Mouse (Mus musculus): ENCODE results near the gene Tmem102. TPM values are rescaled to one million over a fixed set of nuclear protein-coding genes. Genes with fewer than 3 reads are reported as not detected.

The Tmem102 gene
- polyA plus RNA-seq (2014; fragmentation: Illumina TruSeq; extraction: RNeasy Lipid Tissue Mini Kit (QIAGEN cat#74804); ENCODE audit: low read depth, low replicate concordance), result 3.6 TPM

GRCm38 (mm10) chr11:69804972-69805909 is at the start of gene Tmem102:
TSS of gene Tmem102 (minus strand) at chr11:69805624.

GRCm38 (mm10) chr11:69846198-69846680 is 40.8 kb upstream of the Tmem102 start, which contains the start of gene Plscr3:
TSS of gene Plscr3 (plus strand) at chr11:69846376.

GRCm38 (mm10) chr11:69837952-69838713 is 32.7 kb upstream of the Tmem102 start, which contains the start of gene Tmem256:
TSS of gene Tmem256 (plus strand) at chr11:69838514.

GRCm38 (mm10) chr11:69837604-69837951 is 32.2 kb upstream of the Tmem102 start, which contains the start of gene Nlgn2:
TSS of gene Nlgn2 (minus strand) at chr11:69837784.

GRCm38 (mm10) chr11:69822080-69822479 is 16.7 kb upstream of the Tmem102 start, which contains the start of gene Spem1:
TSS of gene Spem1 (minus strand) at chr11:69822180.

DNA sequence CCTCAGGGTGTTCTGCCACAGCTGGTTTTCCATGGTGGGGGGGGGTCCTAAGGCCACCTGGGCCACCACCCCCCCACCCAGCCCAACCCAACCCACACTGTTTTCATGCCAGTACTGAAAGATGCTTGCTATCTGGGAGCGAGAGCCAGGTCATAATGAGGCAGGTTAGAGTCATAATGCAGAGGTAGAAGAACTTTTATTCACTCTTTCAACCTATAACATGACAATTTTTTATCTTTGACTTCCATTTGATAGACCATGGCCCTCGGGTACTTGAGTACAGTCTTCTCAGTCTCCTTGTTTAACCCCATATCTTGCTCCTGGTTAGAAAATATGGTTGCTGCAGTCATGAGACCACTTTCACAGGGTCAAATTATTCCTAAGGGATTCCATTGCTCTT is 12.9 kb upstream of the Tmem102 start, which contains the start of gene Spem2:
Gene Spem2, minus strand, starts transcription at position 101 of the 400 bp plus-strand sequence.

GRCm38 (mm10) chr11:69815155-69815554 is 9.7 kb upstream of the Tmem102 start, which contains the start of gene Gm39566:
TSS of gene Gm39566 (minus strand) at chr11:69815298.

GRCm38 (mm10) chr11:69801379-69801977 is 3.9 kb downstream of the Tmem102 start, which contains the start of gene Fgf11:
TSS of gene Fgf11 (minus strand) at chr11:69801857.

GRCm38 (mm10) chr11:69795168-69795982 is 10.0 kb downstream of the Tmem102 start, which contains the start of gene Chrnb1:
TSS of gene Chrnb1 (minus strand) at chr11:69795943.

GRCm38 (mm10) chr11:69765221-69766125 is 40.0 kb downstream of the Tmem102 start, which contains the start of gene Zbtb4:
TSS of gene Zbtb4 (plus strand) at chr11:69765912.

GRCm38 (mm10) chr11:69761868-69762267 is 43.6 kb downstream of the Tmem102 start, which contains the start of gene Slc35g3:
TSS of gene Slc35g3 (minus strand) at chr11:69761968.

DNA sequence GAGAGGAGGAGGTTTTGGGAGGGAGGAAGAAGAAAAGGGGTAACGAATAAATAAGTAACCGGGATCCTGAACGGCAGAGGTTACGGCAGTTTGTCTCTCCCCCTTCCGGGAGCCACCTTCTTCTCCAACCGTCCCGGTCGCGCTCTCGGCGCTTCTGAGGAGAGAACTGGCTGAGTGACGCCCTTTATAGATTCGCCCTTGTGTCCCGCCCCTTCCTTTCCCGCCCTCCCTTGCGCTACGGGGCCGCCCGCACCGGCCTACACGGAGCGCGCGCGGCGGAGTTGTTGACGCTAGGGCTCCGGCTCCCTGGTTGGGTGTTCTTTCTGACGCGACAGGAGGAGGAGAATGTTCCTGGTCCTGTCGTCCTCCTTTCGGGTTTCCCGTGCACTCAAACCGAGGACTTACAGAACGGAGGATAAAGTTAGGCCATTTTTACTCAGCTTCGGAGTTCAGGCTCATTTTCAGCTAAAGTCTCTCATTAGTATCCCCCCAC is 46.9 kb downstream of the Tmem102 start, which contains the start of gene Polr2a:
Gene Polr2a, minus strand, starts transcription at position 160 of the 493 bp plus-strand sequence.

Other genes with a start within 250 kb of the Tmem102 start
- gene Efnb3, start 245.4 kb downstream of the Tmem102 start, polyA plus RNA-seq (2014; fragmentation: Illumina TruSeq; extraction: RNeasy Lipid Tissue Mini Kit (QIAGEN cat#74804); ENCODE audit: low read depth, low replicate concordance), result not detected
- 1.1 TPM for gene Wrap53, start 225.4 kb downstream of the Tmem102 start, polyA plus RNA-seq (2014; fragmentation: Illumina TruSeq; extraction: RNeasy Lipid Tissue Mini Kit (QIAGEN cat#74804); ENCODE audit: low read depth, low replicate concordance)
- 3.8 TPM for gene Trp53, start 225.3 kb downstream of the Tmem102 start, polyA plus RNA-seq (2014; fragmentation: Illumina TruSeq; extraction: RNeasy Lipid Tissue Mini Kit (QIAGEN cat#74804); ENCODE audit: low read depth, low replicate concordance)
- gene Atp1b2, start 199.7 kb downstream of the Tmem102 start, polyA plus RNA-seq (2014; fragmentation: Illumina TruSeq; extraction: RNeasy Lipid Tissue Mini Kit (QIAGEN cat#74804); ENCODE audit: low read depth, low replicate concordance), result 0.13 TPM
- gene Shbg, start 187.7 kb downstream of the Tmem102 start, polyA plus RNA-seq (2014; fragmentation: Illumina TruSeq; extraction: RNeasy Lipid Tissue Mini Kit (QIAGEN cat#74804); ENCODE audit: low read depth, low replicate concordance), result not detected
- gene Sat2, start 183.6 kb downstream of the Tmem102 start, polyA plus RNA-seq (2014; fragmentation: Illumina TruSeq; extraction: RNeasy Lipid Tissue Mini Kit (QIAGEN cat#74804); ENCODE audit: low read depth, low replicate concordance), result 8.5 TPM
- 7.8 TPM for gene Fxr2, start 172.6 kb downstream of the Tmem102 start, polyA plus RNA-seq (2014; fragmentation: Illumina TruSeq; extraction: RNeasy Lipid Tissue Mini Kit (QIAGEN cat#74804); ENCODE audit: low read depth, low replicate concordance)
- gene Sox15, start 150.3 kb downstream of the Tmem102 start, polyA plus RNA-seq (2014; fragmentation: Illumina TruSeq; extraction: RNeasy Lipid Tissue Mini Kit (QIAGEN cat#74804); ENCODE audit: low read depth, low replicate concordance), result not detected
- 22.1 TPM for gene Mpdu1, start 143.0 kb downstream of the Tmem102 start, polyA plus RNA-seq (2014; fragmentation: Illumina TruSeq; extraction: RNeasy Lipid Tissue Mini Kit (QIAGEN cat#74804); ENCODE audit: low read depth, low replicate concordance)
- gene Cd68, start 139.5 kb downstream of the Tmem102 start, polyA plus RNA-seq (2014; fragmentation: Illumina TruSeq; extraction: RNeasy Lipid Tissue Mini Kit (QIAGEN cat#74804); ENCODE audit: low read depth, low replicate concordance), result 3.8 TPM
- 340 TPM for gene Eif4a1, start 133.2 kb downstream of the Tmem102 start, polyA plus RNA-seq (2014; fragmentation: Illumina TruSeq; extraction: RNeasy Lipid Tissue Mini Kit (QIAGEN cat#74804); ENCODE audit: low read depth, low replicate concordance)
- gene Senp3, start 123.5 kb downstream of the Tmem102 start, polyA plus RNA-seq (2014; fragmentation: Illumina TruSeq; extraction: RNeasy Lipid Tissue Mini Kit (QIAGEN cat#74804); ENCODE audit: low read depth, low replicate concordance), result 33.7 TPM
- 2.8 TPM for gene Tnfsf13, start 119.8 kb downstream of the Tmem102 start, polyA plus RNA-seq (2014; fragmentation: Illumina TruSeq; extraction: RNeasy Lipid Tissue Mini Kit (QIAGEN cat#74804); ENCODE audit: low read depth, low replicate concordance)
- gene Tnfsf12, start 109.8 kb downstream of the Tmem102 start, polyA plus RNA-seq (2014; fragmentation: Illumina TruSeq; extraction: RNeasy Lipid Tissue Mini Kit (QIAGEN cat#74804); ENCODE audit: low read depth, low replicate concordance), result 1.5 TPM
- gene Tnfsfm13, start 109.5 kb downstream of the Tmem102 start, polyA plus RNA-seq (2014; fragmentation: Illumina TruSeq; extraction: RNeasy Lipid Tissue Mini Kit (QIAGEN cat#74804); ENCODE audit: low read depth, low replicate concordance), result not detected
- gene Polr2a, start 47.0 kb downstream of the Tmem102 start, polyA plus RNA-seq (2014; fragmentation: Illumina TruSeq; extraction: RNeasy Lipid Tissue Mini Kit (QIAGEN cat#74804); ENCODE audit: low read depth, low replicate concordance), result 7.7 TPM
- not detected for gene Slc35g3, start 43.7 kb downstream of the Tmem102 start, polyA plus RNA-seq (2014; fragmentation: Illumina TruSeq; extraction: RNeasy Lipid Tissue Mini Kit (QIAGEN cat#74804); ENCODE audit: low read depth, low replicate concordance)
- gene Zbtb4, start 39.7 kb downstream of the Tmem102 start, polyA plus RNA-seq (2014; fragmentation: Illumina TruSeq; extraction: RNeasy Lipid Tissue Mini Kit (QIAGEN cat#74804); ENCODE audit: low read depth, low replicate concordance), result 4.1 TPM
- gene Chrnb1, start 9.7 kb downstream of the Tmem102 start, polyA plus RNA-seq (2014; fragmentation: Illumina TruSeq; extraction: RNeasy Lipid Tissue Mini Kit (QIAGEN cat#74804); ENCODE audit: low read depth, low replicate concordance), result 0.58 TPM
- gene Fgf11, start 3.8 kb downstream of the Tmem102 start, polyA plus RNA-seq (2014; fragmentation: Illumina TruSeq; extraction: RNeasy Lipid Tissue Mini Kit (QIAGEN cat#74804); ENCODE audit: low read depth, low replicate concordance), result 0.29 TPM
- not detected for gene Gm39566, start 9.7 kb upstream of the Tmem102 start, polyA plus RNA-seq (2014; fragmentation: Illumina TruSeq; extraction: RNeasy Lipid Tissue Mini Kit (QIAGEN cat#74804); ENCODE audit: low read depth, low replicate concordance)
- not detected for gene Spem2, start 12.8 kb upstream of the Tmem102 start, polyA plus RNA-seq (2014; fragmentation: Illumina TruSeq; extraction: RNeasy Lipid Tissue Mini Kit (QIAGEN cat#74804); ENCODE audit: low read depth, low replicate concordance)
- not detected for gene Spem1, start 16.6 kb upstream of the Tmem102 start, polyA plus RNA-seq (2014; fragmentation: Illumina TruSeq; extraction: RNeasy Lipid Tissue Mini Kit (QIAGEN cat#74804); ENCODE audit: low read depth, low replicate concordance)
- gene Nlgn2, start 32.2 kb upstream of the Tmem102 start, polyA plus RNA-seq (2014; fragmentation: Illumina TruSeq; extraction: RNeasy Lipid Tissue Mini Kit (QIAGEN cat#74804); ENCODE audit: low read depth, low replicate concordance), result 0.11 TPM
- gene Tmem256, start 32.9 kb upstream of the Tmem102 start, polyA plus RNA-seq (2014; fragmentation: Illumina TruSeq; extraction: RNeasy Lipid Tissue Mini Kit (QIAGEN cat#74804); ENCODE audit: low read depth, low replicate concordance), result 58.8 TPM
- 1.1 TPM for gene Plscr3, start 40.8 kb upstream of the Tmem102 start, polyA plus RNA-seq (2014; fragmentation: Illumina TruSeq; extraction: RNeasy Lipid Tissue Mini Kit (QIAGEN cat#74804); ENCODE audit: low read depth, low replicate concordance)
- not detected for gene Tnk1, start 53.1 kb upstream of the Tmem102 start, polyA plus RNA-seq (2014; fragmentation: Illumina TruSeq; extraction: RNeasy Lipid Tissue Mini Kit (QIAGEN cat#74804); ENCODE audit: low read depth, low replicate concordance)
- not detected for gene Tmem95, start 72.4 kb upstream of the Tmem102 start, polyA plus RNA-seq (2014; fragmentation: Illumina TruSeq; extraction: RNeasy Lipid Tissue Mini Kit (QIAGEN cat#74804); ENCODE audit: low read depth, low replicate concordance)
- gene Kctd11, start 75.8 kb upstream of the Tmem102 start, polyA plus RNA-seq (2014; fragmentation: Illumina TruSeq; extraction: RNeasy Lipid Tissue Mini Kit (QIAGEN cat#74804); ENCODE audit: low read depth, low replicate concordance), result 0.42 TPM
- 0.40 TPM for gene Acap1, start 89.9 kb upstream of the Tmem102 start, polyA plus RNA-seq (2014; fragmentation: Illumina TruSeq; extraction: RNeasy Lipid Tissue Mini Kit (QIAGEN cat#74804); ENCODE audit: low read depth, low replicate concordance)
- not detected for gene 2810408A11Rik, start 95.4 kb upstream of the Tmem102 start, polyA plus RNA-seq (2014; fragmentation: Illumina TruSeq; extraction: RNeasy Lipid Tissue Mini Kit (QIAGEN cat#74804); ENCODE audit: low read depth, low replicate concordance)
- 3.0 TPM for gene Neurl4, start 95.4 kb upstream of the Tmem102 start, polyA plus RNA-seq (2014; fragmentation: Illumina TruSeq; extraction: RNeasy Lipid Tissue Mini Kit (QIAGEN cat#74804); ENCODE audit: low read depth, low replicate concordance)
- 9.6 TPM for gene Gps2, start 108.3 kb upstream of the Tmem102 start, polyA plus RNA-seq (2014; fragmentation: Illumina TruSeq; extraction: RNeasy Lipid Tissue Mini Kit (QIAGEN cat#74804); ENCODE audit: low read depth, low replicate concordance)
- gene Eif5a, start 116.3 kb upstream of the Tmem102 start, polyA plus RNA-seq (2014; fragmentation: Illumina TruSeq; extraction: RNeasy Lipid Tissue Mini Kit (QIAGEN cat#74804); ENCODE audit: low read depth, low replicate concordance), result 155 TPM
- not detected for gene Ybx2, start 130.2 kb upstream of the Tmem102 start, polyA plus RNA-seq (2014; fragmentation: Illumina TruSeq; extraction: RNeasy Lipid Tissue Mini Kit (QIAGEN cat#74804); ENCODE audit: low read depth, low replicate concordance)
- not detected for gene Slc2a4, start 142.6 kb upstream of the Tmem102 start, polyA plus RNA-seq (2014; fragmentation: Illumina TruSeq; extraction: RNeasy Lipid Tissue Mini Kit (QIAGEN cat#74804); ENCODE audit: low read depth, low replicate concordance)
- 0.40 TPM for gene Cldn7, start 159.2 kb upstream of the Tmem102 start, polyA plus RNA-seq (2014; fragmentation: Illumina TruSeq; extraction: RNeasy Lipid Tissue Mini Kit (QIAGEN cat#74804); ENCODE audit: low read depth, low replicate concordance)
- gene Ctdnep1, start 175.5 kb upstream of the Tmem102 start, polyA plus RNA-seq (2014; fragmentation: Illumina TruSeq; extraction: RNeasy Lipid Tissue Mini Kit (QIAGEN cat#74804); ENCODE audit: low read depth, low replicate concordance), result 25.5 TPM
- 9.7 TPM for gene Elp5, start 176.9 kb upstream of the Tmem102 start, polyA plus RNA-seq (2014; fragmentation: Illumina TruSeq; extraction: RNeasy Lipid Tissue Mini Kit (QIAGEN cat#74804); ENCODE audit: low read depth, low replicate concordance)
- 367 TPM for gene Gabarap, start 185.5 kb upstream of the Tmem102 start, polyA plus RNA-seq (2014; fragmentation: Illumina TruSeq; extraction: RNeasy Lipid Tissue Mini Kit (QIAGEN cat#74804); ENCODE audit: low read depth, low replicate concordance)
- 7.1 TPM for gene Phf23, start 190.2 kb upstream of the Tmem102 start, polyA plus RNA-seq (2014; fragmentation: Illumina TruSeq; extraction: RNeasy Lipid Tissue Mini Kit (QIAGEN cat#74804); ENCODE audit: low read depth, low replicate concordance)
- gene Dvl2, start 195.0 kb upstream of the Tmem102 start, polyA plus RNA-seq (2014; fragmentation: Illumina TruSeq; extraction: RNeasy Lipid Tissue Mini Kit (QIAGEN cat#74804); ENCODE audit: low read depth, low replicate concordance), result 0.37 TPM
- 60.6 TPM for gene Acadvl, start 209.8 kb upstream of the Tmem102 start, polyA plus RNA-seq (2014; fragmentation: Illumina TruSeq; extraction: RNeasy Lipid Tissue Mini Kit (QIAGEN cat#74804); ENCODE audit: low read depth, low replicate concordance)
- 0.13 TPM for gene Dlg4, start 211.3 kb upstream of the Tmem102 start, polyA plus RNA-seq (2014; fragmentation: Illumina TruSeq; extraction: RNeasy Lipid Tissue Mini Kit (QIAGEN cat#74804); ENCODE audit: low read depth, low replicate concordance)
- 171 TPM for gene Asgr1, start 248.5 kb upstream of the Tmem102 start, polyA plus RNA-seq (2014; fragmentation: Illumina TruSeq; extraction: RNeasy Lipid Tissue Mini Kit (QIAGEN cat#74804); ENCODE audit: low read depth, low replicate concordance)

All from liver, adult 10 weeks (tissue).